Comparison of ENCODE assay signal across 7 mouse cellular contexts in genomic region chrX:167207741-167208505, GRCm38 (mm10). TPM values are rescaled to one million over a fixed set of nuclear protein-coding genes. Genes with fewer than 3 reads are reported as not detected.
DNase-seq lines count a peak whose midpoint lies in the region; ATAC-seq lines count a peak whose summit lies in the region.

No protein-coding gene starts in this region.

- no peaks in the 10 kb centered on the region for H3K27me3 ChIP-seq in heart, embryonic 12.5 days (replicated peaks)
- peaks cover 95% of the 10 kb centered on the region for H3K27me3 ChIP-seq in limb, embryonic 10.5 days (ENCODE audit: low read depth, poor library complexity, severe bottlenecking)
- H3K27me3 ChIP-seq in midbrain, embryonic 16.5 days (ENCODE audit: control insufficient read depth, insufficient read depth, low read depth, low read length), result no peaks in the 10 kb centered on the region

- no peaks in the 10 kb centered on the region for H3K9me3 ChIP-seq in heart, embryonic 12.5 days (replicated peaks)
- H3K9me3 ChIP-seq in limb, embryonic 10.5 days (replicated peaks), result no peaks in the 10 kb centered on the region
- no peaks in the 10 kb centered on the region for H3K9me3 ChIP-seq in midbrain, embryonic 16.5 days (replicated peaks; ENCODE audit: control insufficient read depth, low read length, poor library complexity, severe bottlenecking)

- H3K9ac ChIP-seq in heart, embryonic 12.5 days, result peak overlapping the region; percentile 93
- H3K9ac ChIP-seq in midbrain, embryonic 16.5 days (ENCODE audit: low read depth, low read length), result peak overlapping the region; percentile 85

- H3K4me1 ChIP-seq in brown adipose tissue, adult 24 weeks (ENCODE audit: control insufficient read depth, insufficient read depth, insufficient read length, low read length), result peaks cover 2% of the 10 kb centered on the region
- peaks cover 19% of the 10 kb centered on the region for H3K4me1 ChIP-seq in heart, embryonic 12.5 days (replicated peaks)
- no peaks in the 10 kb centered on the region; the same call in none of the 2 replicates for H3K4me1 ChIP-seq in limb, embryonic 10.5 days
- H3K4me1 ChIP-seq in midbrain, embryonic 16.5 days (ENCODE audit: control insufficient read depth, insufficient read depth, low read length), result peaks cover 5% of the 10 kb centered on the region; the same call in 1 of the 2 replicates

- DNase-seq in right cerebral cortex, postnatal 25 days, result peak; percentile 18
- DNase-seq in right cerebral cortex, postnatal 36 days (ENCODE audit: low spot score in 2 of 2), result no peak
- DNase-seq in limb, embryonic 10.5 days (ENCODE audit: low spot score), result peak; percentile 40
- no peak for DNase-seq in layer of hippocampus, adult 8-10 months (ENCODE audit: low spot score in 2 of 2)

- H3K27ac ChIP-seq in brown adipose tissue, adult 24 weeks (replicated peaks; ENCODE audit: low read depth, low read length), result peak overlapping the region; percentile 98
- peak overlapping the region; percentile 95 for H3K27ac ChIP-seq in heart, embryonic 12.5 days (ENCODE audit: poor library complexity, severe bottlenecking)
- H3K27ac ChIP-seq in limb, embryonic 10.5 days, result peak overlapping the region; percentile 84
- peak overlapping the region; percentile 96 for H3K27ac ChIP-seq in midbrain, embryonic 16.5 days (ENCODE audit: low read length)

- peaks cover 6% of the 10 kb centered on the region; the same call in 1 of the 2 replicates for H3K36me3 ChIP-seq in heart, embryonic 12.5 days
- no peaks in the 10 kb centered on the region for H3K36me3 ChIP-seq in limb, embryonic 10.5 days
- no peaks in the 10 kb centered on the region for H3K36me3 ChIP-seq in midbrain, embryonic 16.5 days (ENCODE audit: control insufficient read depth, insufficient read depth, low read length)

- ATAC-seq in heart, embryonic 12.5 days (ENCODE audit: insufficient number of reproducible peaks, low FRiP score), result no peak
- ATAC-seq in midbrain, embryonic 16.5 days, result no peak

- H3K4me3 ChIP-seq in brown adipose tissue, adult 24 weeks (ENCODE audit: insufficient read depth, low read depth, low read length), result peak overlapping the region; percentile 91
- peak overlapping the region; percentile 77 for H3K4me3 ChIP-seq in heart, embryonic 12.5 days
- peak overlapping the region; percentile 57 for H3K4me3 ChIP-seq in limb, embryonic 10.5 days
- H3K4me3 ChIP-seq in midbrain, embryonic 16.5 days (ENCODE audit: low read depth, low read length), result peak overlapping the region; percentile 57

- 20% methylated on average over 24 of the region's 25 CpGs for WGBS in heart, embryonic 12.5 days
- 15% methylated on average over 23 of the region's 25 CpGs for WGBS in limb, embryonic 10.5 days
- 20% methylated on average over 22 of the region's 25 CpGs for WGBS in midbrain, embryonic 16.5 days

- peak overlapping the region; percentile 65 for H3K4me2 ChIP-seq in heart, embryonic 12.5 days
- peak overlapping the region; percentile 68 for H3K4me2 ChIP-seq in midbrain, embryonic 16.5 days (ENCODE audit: low read length)

RNA-seq across cellular contexts. Expression of gene Tmsb4x, which starts 1.2 kb away (rescaled TPM):
- polyA plus RNA-seq in brown adipose tissue, adult 24 weeks (2012; ENCODE audit: insufficient read depth, insufficient read length, missing spikeins), result 941 and 1,203 TPM in 2 replicates
- 3,404 and 3,505 TPM in 2 replicates for polyA plus RNA-seq in heart, embryonic 12.5 days (2016; fragmentation: Nextera tagmentation; extraction: Ambion mirVana)
- 920 and 943 TPM in 2 replicates for polyA plus RNA-seq in limb, embryonic 10.5 days (2016; fragmentation: Nextera tagmentation; extraction: Ambion mirVana)
- polyA plus RNA-seq in midbrain, embryonic 16.5 days (2015; fragmentation: Nextera tagmentation; extraction: Ambion mirVana), result 4,447 and 4,880 TPM in 2 replicates
- total RNA-seq in layer of hippocampus, adult 8-10 months (2022), result 1,000 to 10,000 TPM; 1,713 to 2,363 (median 1,977) TPM

RNA-seq across cellular contexts. Expression of gene Tlr8, which starts 56.2 kb away (rescaled TPM):
- polyA plus RNA-seq in brown adipose tissue, adult 24 weeks (2012; ENCODE audit: insufficient read depth, insufficient read length, missing spikeins), result 0.79 and 0.99 TPM in 2 replicates
- 0.12 and 0.27 TPM in 2 replicates for polyA plus RNA-seq in heart, embryonic 12.5 days (2016; fragmentation: Nextera tagmentation; extraction: Ambion mirVana)
- not detected in 2 replicates for polyA plus RNA-seq in limb, embryonic 10.5 days (2016; fragmentation: Nextera tagmentation; extraction: Ambion mirVana)
- polyA plus RNA-seq in midbrain, embryonic 16.5 days (2015; fragmentation: Nextera tagmentation; extraction: Ambion mirVana), result 0.06 TPM in 1 of 2 replicates, not detected in the other
- total RNA-seq in layer of hippocampus, adult 8-10 months (2022), result under 1 TPM in 2 of 4 experiments, not detected in 2; 0.10 to 0.14 TPM

Comparison
In these comparisons a context has a peak if more than half of its experiments do, and no peak if none do; other contexts are left out.
1. DNase-seq: peak in right cerebral cortex, postnatal 25 days (single experiment) and limb, embryonic 10.5 days (single experiment); none in right cerebral cortex, postnatal 36 days (0 of 2) and layer of hippocampus, adult 8-10 months (0 of 2).
2. Peak in every context shown above with its lines, with median percentiles within 50 percentile points of each other: H3K27ac ChIP-seq and H3K4me3 ChIP-seq.